Mouse (Mus musculus) lung, adult 2 months (tissue): ENCODE data around the gene Gm27027.

Experiments used
- CTCF ChIP-seq: fragments of 200-500 bp; IDR thresholded peaks from 2 replicates; pipeline ENCODE4 v1.5.1; 2011; ENCODE audit warnings: mild to moderate bottlenecking, low read length, control low read depth; ENCODE audit not compliant: insufficient read depth
- POLR2A ChIP-seq: fragments of 200-500 bp; IDR thresholded peaks from 2 replicates; pipeline ENCODE4 v1.6.1; 2011; ENCODE audit warnings: low read depth, mild to moderate bottlenecking, control low read depth, low read length, borderline replicate concordance; ENCODE audit errors: extremely low read depth

- TF ChIP-seq CTCF (no peak), POLR2A (no peak)
Observed at GRCm38 (mm10) chr2:93959346-93959745, 36.8 kb downstream of the Gm27027 start.
